Mouse (Mus musculus): Measurements from ENCODE around the gene Zfyve28.

- TF ChIP-seq POLR2A (IDR thresholded peaks at IDR 0.05; ENCODE audit: extremely low read depth, insufficient read depth, low read length) (no peak), CTCF (IDR thresholded peaks at IDR 0.05; ENCODE audit: extremely low read depth, insufficient read depth, low read length) (no peak)
Observed at GRCm38 (mm10) chr5:34287001-34287837, 1.0 kb downstream of the Zfyve28 start.
